Mouse (Mus musculus) midbrain, embryonic 16.5 days (tissue): ENCODE results near the gene Atp8b4. TPM values are rescaled to one million over a fixed set of nuclear protein-coding genes. Genes with fewer than 3 reads are reported as not detected.

Experiments
- ATAC-seq: fragments of 200-750 bp; cut with Nextera tagmentation; 2 replicates; pipeline ENCODE4 v1.8.0; 2017; ENCODE audit warnings: moderate TSS enrichment
- H3K27ac ChIP-seq: fragments of 300-500 bp; sonication (generic); 2 replicates; pipeline ENCODE4 v1.5.1; 2014; ENCODE audit warnings: mild to moderate bottlenecking, low read length, mixed read lengths
- H3K27me3 ChIP-seq: fragments of 300-500 bp; sonication (generic); 2 replicates; pipeline ENCODE4 v1.6.1; 2014; ENCODE audit warnings: low read depth, low read length, mixed read lengths; ENCODE audit not compliant: control insufficient read depth, insufficient read depth
- H3K36me3 ChIP-seq: fragments of 300-500 bp; sonication (generic); 2 replicates; pipeline ENCODE4 v1.6.1; 2014; ENCODE audit warnings: mild to moderate bottlenecking, low read length, moderate library complexity, mixed read lengths; ENCODE audit not compliant: control insufficient read depth, insufficient read depth
- H3K4me1 ChIP-seq: fragments of 300-500 bp; sonication (generic); 2 replicates; pipeline ENCODE4 v1.6.1; 2014; ENCODE audit warnings: mild to moderate bottlenecking, low read length, mixed read lengths; ENCODE audit not compliant: control insufficient read depth, insufficient read depth
- H3K4me2 ChIP-seq: fragments of 300-500 bp; sonication (generic); 2 replicates; pipeline ENCODE4 v1.6.1; 2014; ENCODE audit warnings: mild to moderate bottlenecking, low read length, mixed read lengths
- H3K4me3 ChIP-seq: fragments of 300-500 bp; sonication (generic); 2 replicates; pipeline ENCODE4 v1.5.1; 2014; ENCODE audit warnings: low read depth, mild to moderate bottlenecking, low read length, moderate library complexity, mixed read lengths
- H3K9ac ChIP-seq: fragments of 300-500 bp; sonication (generic); 2 replicates; pipeline ENCODE4 v1.6.1; 2014; ENCODE audit warnings: low read depth, low read length, mixed read lengths
- H3K9me3 ChIP-seq: fragments of 300-500 bp; sonication (generic); replicated peaks from 2 replicates; pipeline ENCODE4 v1.6.1; 2014; ENCODE audit warnings: mild to moderate bottlenecking, low read length, mixed read lengths; ENCODE audit not compliant: control insufficient read depth, poor library complexity, severe bottlenecking
- WGBS: fragments of 180-500 bp; shearing (Covaris S2); extraction: QIAGEN DNeasy Blood & Tissue Kit; methylation state at CpG from one replicate; pipeline ENCODE4 v1.1.7; 2014; 5-methylcytosine and 5-hydroxymethylcytosine counted together
- polyA plus RNA-seq: library from polyadenylated mRNA; unstranded; fragments of >200 nt; fragmentation: Nextera tagmentation; extraction: Ambion mirVana; gene quantifications from 2 replicates; pipeline ENCODE4 v1.2.1, GENCODE M21; 2015

The Atp8b4 gene
- polyA plus RNA-seq, 1 experiment from 2014 or later: not detected

GRCm38 (mm10) chr2:126363050-126363744, 137.3 kb downstream of the Atp8b4 start:
- WGBS: 51% methylated on average over 7 of the region's 7 CpGs
- Histone ChIP-seq H3K9ac (no peak overlapping the region), H3K27me3 (no peaks in the 10 kb centered on the region), H3K4me1 (no peaks in the 10 kb centered on the region), H3K9me3 (no peaks in the 10 kb centered on the region), H3K4me3 (no peak overlapping the region), H3K27ac (no peak overlapping the region), H3K4me2 (no peak overlapping the region), H3K36me3 (no peaks in the 10 kb centered on the region)
- peak; percentile 72; the same call in 1 of the 2 replicates for ATAC-seq

- Histone ChIP-seq H3K4me3 (no peak overlapping the region), H3K4me2 (peak overlapping the region; percentile 14), H3K9ac (no peak overlapping the region), H3K36me3 (no peaks in the 10 kb centered on the region), H3K27ac (no peak overlapping the region), H3K27me3 (no peaks in the 10 kb centered on the region), H3K9me3 (no peaks in the 10 kb centered on the region), H3K4me1 (no peaks in the 10 kb centered on the region)
- ATAC-seq: no peak
- WGBS: 62% methylated on average over 21 of the region's 21 CpGs
Measured at GRCm38 (mm10) chr2:126361131-126361810, 139.2 kb downstream of the Atp8b4 start.

- H3K9ac ChIP-seq: no peak overlapping the region
- no peaks in the 10 kb centered on the region for H3K4me1 ChIP-seq
- no peak overlapping the region for H3K27ac ChIP-seq
- no peak overlapping the region for H3K4me3 ChIP-seq
- WGBS: 38% methylated on average over 6 of the region's 6 CpGs
- H3K27me3 ChIP-seq: no peaks in the 10 kb centered on the region
- no peaks in the 10 kb centered on the region for H3K36me3 ChIP-seq
- no peak overlapping the region for H3K4me2 ChIP-seq
- no peaks in the 10 kb centered on the region for H3K9me3 ChIP-seq
- ATAC-seq: no peak
Measured at GRCm38 (mm10) chr2:126360688-126361087, 139.8 kb downstream of the Atp8b4 start.

- no peaks in the 10 kb centered on the region for H3K9me3 ChIP-seq
- H3K9ac ChIP-seq: no peak overlapping the region
- H3K27me3 ChIP-seq: no peaks in the 10 kb centered on the region
- ATAC-seq: no peak
- H3K4me3 ChIP-seq: no peak overlapping the region
- H3K36me3 ChIP-seq: no peaks in the 10 kb centered on the region
- H3K27ac ChIP-seq: no peak overlapping the region
- no peaks in the 10 kb centered on the region for H3K4me1 ChIP-seq
- H3K4me2 ChIP-seq: no peak overlapping the region
- 84% methylated on average over 3 of the region's 3 CpGs for WGBS
Measured at GRCm38 (mm10) chr2:126359965-126360364, 140.5 kb downstream of the Atp8b4 start.

GRCm38 (mm10) chr2:126359278-126359677, 141.2 kb downstream of the Atp8b4 start:
- no peak overlapping the region for H3K4me3 ChIP-seq
- no peaks in the 10 kb centered on the region for H3K36me3 ChIP-seq
- ATAC-seq: no peak
- H3K27me3 ChIP-seq: no peaks in the 10 kb centered on the region
- H3K9me3 ChIP-seq: no peaks in the 10 kb centered on the region
- H3K27ac ChIP-seq: no peak overlapping the region
- H3K9ac ChIP-seq: no peak overlapping the region
- no peak overlapping the region for H3K4me2 ChIP-seq
- H3K4me1 ChIP-seq: no peaks in the 10 kb centered on the region
- 92% methylated on average over 1 of the region's 1 CpGs for WGBS

GRCm38 (mm10) chr2:126358741-126359140, 141.7 kb downstream of the Atp8b4 start:
- H3K4me1 ChIP-seq: no peaks in the 10 kb centered on the region
- ATAC-seq: no peak
- H3K9me3 ChIP-seq: no peaks in the 10 kb centered on the region
- no peak overlapping the region for H3K4me2 ChIP-seq
- WGBS: 90% methylated on average over 5 of the region's 5 CpGs
- H3K36me3 ChIP-seq: no peaks in the 10 kb centered on the region
- no peak overlapping the region for H3K27ac ChIP-seq
- no peak overlapping the region for H3K9ac ChIP-seq
- H3K27me3 ChIP-seq: no peaks in the 10 kb centered on the region
- no peak overlapping the region for H3K4me3 ChIP-seq

GRCm38 (mm10) chr2:126355259-126355658, 145.2 kb downstream of the Atp8b4 start:
- Histone ChIP-seq H3K36me3 (no peaks in the 10 kb centered on the region), H3K4me1 (no peaks in the 10 kb centered on the region), H3K9me3 (no peaks in the 10 kb centered on the region), H3K27ac (no peak overlapping the region), H3K9ac (no peak overlapping the region), H3K27me3 (no peaks in the 10 kb centered on the region), H3K4me2 (no peak overlapping the region), H3K4me3 (no peak overlapping the region)
- WGBS: 98% methylated on average over 2 of the region's 2 CpGs
- ATAC-seq: no peak

GRCm38 (mm10) chr2:126351811-126352210, 148.7 kb downstream of the Atp8b4 start:
- 89% methylated on average over 1 of the region's 1 CpGs for WGBS
- no peak overlapping the region for H3K9ac ChIP-seq
- ATAC-seq: no peak
- no peaks in the 10 kb centered on the region for H3K36me3 ChIP-seq
- no peaks in the 10 kb centered on the region for H3K4me1 ChIP-seq
- H3K4me2 ChIP-seq: no peak overlapping the region
- no peaks in the 10 kb centered on the region for H3K27me3 ChIP-seq
- no peaks in the 10 kb centered on the region for H3K9me3 ChIP-seq
- no peak overlapping the region for H3K4me3 ChIP-seq
- H3K27ac ChIP-seq: no peak overlapping the region

- H3K9me3 ChIP-seq: no peaks in the 10 kb centered on the region
- H3K4me2 ChIP-seq: no peak overlapping the region
- no peak overlapping the region for H3K27ac ChIP-seq
- H3K4me1 ChIP-seq: no peaks in the 10 kb centered on the region
- 77% methylated on average over 3 of the region's 3 CpGs for WGBS
- H3K36me3 ChIP-seq: no peaks in the 10 kb centered on the region
- no peak overlapping the region for H3K4me3 ChIP-seq
- no peak overlapping the region for H3K9ac ChIP-seq
- ATAC-seq: no peak
- H3K27me3 ChIP-seq: no peaks in the 10 kb centered on the region
Measured at GRCm38 (mm10) chr2:126343026-126343593, 157.4 kb downstream of the Atp8b4 start.
